Comparison of ENCODE assay signal across 10 mouse cellular contexts in genomic region chr4:106869539-106869951, GRCm38 (mm10). TPM values are rescaled to one million over a fixed set of nuclear protein-coding genes. Genes with fewer than 3 reads are reported as not detected.
DNase-seq lines count a peak whose midpoint lies in the region; ATAC-seq and TF ChIP-seq lines count a peak whose summit lies in the region.
"Had no signal": no experiment of that assay in that cellular context is flagged by ENCODE, and none has a peak within 500 bp of the region (broad histone marks: within the 10 kb centered on the region; RNA-seq: fewer than 3 reads in every experiment).

No protein-coding gene starts in this region.

- no peaks in the 10 kb centered on the region for H3K9me3 ChIP-seq in forebrain, embryonic 12.5 days
- no peaks in the 10 kb centered on the region for H3K9me3 ChIP-seq in forebrain, embryonic 13.5 days (replicated peaks)
- no peaks in the 10 kb centered on the region for H3K9me3 ChIP-seq in limb, embryonic 13.5 days
- no peaks in the 10 kb centered on the region for H3K9me3 ChIP-seq in intestine, postnatal 0 days (ENCODE audit: control insufficient read depth)

- peaks cover 37% of the 10 kb centered on the region for H3K4me1 ChIP-seq in forebrain, embryonic 12.5 days
- H3K4me1 ChIP-seq in forebrain, embryonic 13.5 days: peaks cover 33% of the 10 kb centered on the region
- peaks cover 28% of the 10 kb centered on the region for H3K4me1 ChIP-seq in thymus, adult 2 months (replicated peaks; ENCODE audit: control insufficient read depth, insufficient read depth, low read length)
- H3K4me1 ChIP-seq in limb, embryonic 13.5 days: peaks cover 45% of the 10 kb centered on the region
- H3K4me1 ChIP-seq in intestine, postnatal 0 days (replicated peaks; ENCODE audit: control insufficient read depth, insufficient read depth, low read length): peaks cover 10% of the 10 kb centered on the region; the same call in 1 of the 2 replicates

- peak; percentile 20 for DNase-seq in thymus, adult 2 months
- no peak for DNase-seq in thymus, adult 18-20 months
- DNase-seq in thymus, postnatal 4 days: peak; percentile 38
- DNase-seq in testis, postnatal 14 days (ENCODE audit: low spot score): no peak
- DNase-seq: adrenal gland, postnatal 14 days; cerebellum, adult 11 months had no signal

- no peak for ATAC-seq in forebrain, embryonic 12.5 days (ENCODE audit: low FRiP score)
- ATAC-seq in forebrain, embryonic 13.5 days: no peak
- ATAC-seq in limb, embryonic 13.5 days (ENCODE audit: low FRiP score, low read depth): no peak
- ATAC-seq in intestine, postnatal 0 days: no peak

- H3K27ac ChIP-seq in forebrain, embryonic 12.5 days: peak overlapping the region; percentile 13; the same call in 1 of the 2 replicates
- H3K27ac ChIP-seq in forebrain, embryonic 13.5 days: no peak overlapping the region
- peak overlapping the region; percentile 2; the same call in 1 of the 2 replicates for H3K27ac ChIP-seq in thymus, adult 2 months (ENCODE audit: control insufficient read depth, insufficient read depth, low read length)
- peak overlapping the region; percentile 48; the same call in 1 of the 2 replicates for H3K27ac ChIP-seq in limb, embryonic 13.5 days
- H3K27ac ChIP-seq in intestine, postnatal 0 days (ENCODE audit: low read depth, low read length): no peak overlapping the region

- H3K27me3 ChIP-seq in forebrain, embryonic 12.5 days: 0 out of 2 replicates have a peak, but pooled peaks cover 6% of the 10 kb centered on the region
- H3K27me3 ChIP-seq in forebrain, embryonic 13.5 days: no peaks in the 10 kb centered on the region
- H3K27me3 ChIP-seq in thymus, adult 2 months (ENCODE audit: control insufficient read depth, insufficient read depth, low read length): no peaks in the 10 kb centered on the region
- no peaks in the 10 kb centered on the region for H3K27me3 ChIP-seq in limb, embryonic 13.5 days
- no peaks in the 10 kb centered on the region for H3K27me3 ChIP-seq in intestine, postnatal 0 days (replicated peaks; ENCODE audit: control insufficient read depth, insufficient read depth, low read length)

- TF ChIP-seq POLR2A in thymus, adult 2 months (IDR thresholded peaks at IDR 0.05; ENCODE audit: control insufficient read depth, extremely low read depth, insufficient read depth, low read length, poor library complexity): no peak

- H3K4me2 ChIP-seq in forebrain, embryonic 12.5 days: no peak overlapping the region
- no peak overlapping the region for H3K4me2 ChIP-seq in forebrain, embryonic 13.5 days
- H3K4me2 ChIP-seq in limb, embryonic 13.5 days (replicated peaks): no peak overlapping the region
- H3K4me2 ChIP-seq in intestine, postnatal 0 days (replicated peaks; ENCODE audit: low read depth): no peak overlapping the region

- no peaks in the 10 kb centered on the region for H3K36me3 ChIP-seq in forebrain, embryonic 12.5 days (replicated peaks)
- H3K36me3 ChIP-seq in forebrain, embryonic 13.5 days (ENCODE audit: poor library complexity, severe bottlenecking): no peaks in the 10 kb centered on the region
- no peaks in the 10 kb centered on the region for H3K36me3 ChIP-seq in thymus, adult 2 months (ENCODE audit: control insufficient read depth, insufficient read depth, low read length)
- no peaks in the 10 kb centered on the region for H3K36me3 ChIP-seq in limb, embryonic 13.5 days
- no peaks in the 10 kb centered on the region for H3K36me3 ChIP-seq in intestine, postnatal 0 days (ENCODE audit: control insufficient read depth, insufficient read depth)

- TF ChIP-seq CTCF in thymus, adult 2 months (IDR thresholded peaks at IDR 0.05; ENCODE audit: borderline replicate concordance, control insufficient read depth, extremely low read depth, insufficient read depth, low read length, poor library complexity): no peak
- no peak for TF ChIP-seq CTCF in intestine, postnatal 0 days (IDR thresholded peaks at IDR 0.05; ENCODE audit: low read depth)

- WGBS in forebrain, embryonic 12.5 days: 81% methylated on average over 3 of the region's 3 CpGs
- WGBS in forebrain, embryonic 13.5 days: 83% methylated on average over 3 of the region's 3 CpGs
- 49% methylated on average over 3 of the region's 3 CpGs for WGBS in thymus, adult 2 months
- WGBS in limb, embryonic 13.5 days: 39% methylated on average over 3 of the region's 3 CpGs
- WGBS in intestine, postnatal 0 days: 50% methylated on average over 3 of the region's 3 CpGs

- no peak overlapping the region for H3K4me3 ChIP-seq in forebrain, embryonic 12.5 days (replicated peaks)
- no peak overlapping the region for H3K4me3 ChIP-seq in forebrain, embryonic 13.5 days
- H3K4me3 ChIP-seq in thymus, adult 2 months (ENCODE audit: control insufficient read depth, insufficient read depth, low read length): no peak overlapping the region
- H3K4me3 ChIP-seq in limb, embryonic 13.5 days: no peak overlapping the region
- H3K4me3 ChIP-seq in intestine, postnatal 0 days (ENCODE audit: low read depth, low read length): no peak overlapping the region

- no peak overlapping the region for H3K9ac ChIP-seq in forebrain, embryonic 12.5 days
- H3K9ac ChIP-seq in forebrain, embryonic 13.5 days: no peak overlapping the region
- 0 out of 2 replicates have a peak overlapping the region, but pooled peaks have one; percentile 32 for H3K9ac ChIP-seq in limb, embryonic 13.5 days
- no peak overlapping the region for H3K9ac ChIP-seq in intestine, postnatal 0 days (ENCODE audit: low read depth, low read length)

RNA-seq across cellular contexts. Expression of gene Ssbp3, which starts 41.0 kb away (rescaled TPM):
- polyA plus RNA-seq in forebrain, embryonic 12.5 days (2016; fragmentation: Nextera tagmentation; extraction: Ambion mirVana): 198 and 214 TPM in 2 replicates
- polyA plus RNA-seq in forebrain, embryonic 13.5 days (2015; fragmentation: Nextera tagmentation; extraction: Ambion mirVana): 168 and 173 TPM in 2 replicates
- 130 and 147 TPM in 2 replicates for polyA plus RNA-seq in thymus, adult 2 months (2012; rRNA removed)
- 171 and 173 TPM in 2 replicates for polyA plus RNA-seq in limb, embryonic 13.5 days (2015; fragmentation: Nextera tagmentation; extraction: Ambion mirVana)
- polyA plus RNA-seq in intestine, postnatal 0 days (2015; fragmentation: Nextera tagmentation; extraction: Ambion mirVana): 42.8 and 45.2 TPM in 2 replicates

Comparison
In these comparisons a context has a peak if more than half of its experiments do, and no peak if none do; other contexts are left out.
1. H3K27ac ChIP-seq: peak in forebrain, embryonic 12.5 days (single experiment), thymus, adult 2 months (single experiment) and limb, embryonic 13.5 days (single experiment); none in forebrain, embryonic 13.5 days (single experiment) and intestine, postnatal 0 days (single experiment).
2. DNase-seq: peak in thymus, adult 2 months (single experiment) and thymus, postnatal 4 days (single experiment); none in thymus, adult 18-20 months (0 of 2) and testis, postnatal 14 days (single experiment).